8 mouse cellular contexts compared by ENCODE assay signal in the genomic region with DNA sequence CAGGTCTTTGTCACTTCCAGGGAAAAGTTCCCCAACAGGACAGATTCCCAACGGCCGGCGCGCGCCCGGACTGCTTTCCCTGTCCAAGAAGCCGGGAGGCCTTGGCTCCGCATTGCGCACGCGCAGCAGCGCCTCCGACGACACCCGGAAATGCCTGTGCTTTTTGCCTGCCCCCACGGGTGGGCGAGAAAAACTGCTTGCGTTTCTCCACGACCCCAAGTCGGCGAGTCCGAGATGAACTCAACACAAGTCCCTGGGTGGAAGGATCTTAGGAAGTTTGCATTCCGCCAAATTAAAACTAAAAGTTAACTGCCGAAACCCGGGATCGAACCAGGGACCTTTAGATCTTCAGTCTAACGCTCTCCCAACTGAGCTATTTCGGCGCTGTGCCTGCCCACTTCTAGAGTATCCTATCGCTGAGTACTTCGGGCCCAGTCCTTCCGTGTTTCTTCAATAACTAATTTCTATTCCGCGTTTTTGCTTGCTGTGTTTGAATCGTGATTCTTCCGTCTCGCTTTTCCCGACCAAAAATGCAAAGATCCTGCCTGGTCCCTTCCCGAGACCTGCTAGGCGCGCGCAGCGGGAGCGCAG. TPM values are rescaled to one million over a fixed set of nuclear protein-coding genes. Genes with fewer than 3 reads are reported as not detected.
DNase-seq lines count a peak whose midpoint lies in the region; ATAC-seq and TF ChIP-seq lines count a peak whose summit lies in the region.

No protein-coding gene starts in this region.

- TF ChIP-seq POLR2A in cortical plate, adult 2 months (IDR thresholded peaks at IDR 0.05; ENCODE audit: extremely low read depth, insufficient read depth, low read length), result 0 out of 2 replicates have a peak, but pooled peaks have one; percentile 39

- H3K4me1 ChIP-seq in cortical plate, adult 2 months (ENCODE audit: control insufficient read depth, insufficient read depth, low read length), result no peaks in the 10 kb centered on the region

- H3K4me3 ChIP-seq in cortical plate, adult 2 months (ENCODE audit: insufficient read depth, low read length), result peak overlapping the region; percentile 81

- peak; percentile 79 for ATAC-seq in activated CD4-positive, CD25-positive, alpha-beta regulatory T cell, adult 4 months
- ATAC-seq in megakaryocyte progenitor cell, adult 5-6 weeks (replicated peaks; ENCODE audit: poor library complexity), result peak; percentile 71

- DNase-seq in gastrocnemius, postnatal 10 days, result peak; percentile 97
- peak; percentile 92 for DNase-seq in induced T-regulatory cell, adult 2 months (ENCODE audit: low read depth)
- peak; percentile 70 to 91 for DNase-seq in left cerebral cortex, adult 9 months (ENCODE audit: low spot score in 2 of 2)
- peak; percentile 89 for DNase-seq in right cerebral cortex, postnatal 14 days
- peak; percentile 90 to 92 for DNase-seq in urinary bladder, postnatal 36 days (ENCODE audit: low spot score in 2 of 2)

- H3K27ac ChIP-seq in cortical plate, adult 2 months (ENCODE audit: insufficient read depth, low read length), result no peak overlapping the region

- TF ChIP-seq CTCF in cortical plate, adult 2 months (IDR thresholded peaks at IDR 0.05; ENCODE audit: extremely low read depth, insufficient read depth, low read length), result no peak

RNA-seq across cellular contexts. Expression of a gene that starts 37.3 kb away (rescaled TPM):
- under 1 TPM in 1 of 2 experiments, not detected in 1; 0.32 TPM for polyA plus RNA-seq in activated CD4-positive, CD25-positive, alpha-beta regulatory T cell, adult 4 months (2017; shearing (Covaris generic))
- polyA plus RNA-seq in cortical plate, adult 2 months (2012; rRNA removed), result 0.63 and 0.72 TPM in 2 replicates
- 1 to 10 TPM; 1.3 to 2.0 TPM for total RNA-seq in gastrocnemius, postnatal 10 days (2021)
- total RNA-seq in megakaryocyte progenitor cell, adult 5-6 weeks (2015), result 0.10 TPM in 1 of 2 replicates, not detected in the other
- total RNA-seq in megakaryocyte progenitor cell, adult 5-6 weeks (2017), result 0.10 TPM in 1 of 2 replicates, not detected in the other

RNA-seq across cellular contexts. Expression of a gene that starts 43.2 kb away (rescaled TPM):
- 10 to 100 TPM; 25.7 to 33.6 TPM for polyA plus RNA-seq in activated CD4-positive, CD25-positive, alpha-beta regulatory T cell, adult 4 months (2017; shearing (Covaris generic))
- polyA plus RNA-seq in cortical plate, adult 2 months (2012; rRNA removed), result 7.9 and 8.3 TPM in 2 replicates
- 10 to 100 TPM in 1 of 2 experiments, 1 to 10 TPM in 1; 9.7 to 12.6 TPM for total RNA-seq in gastrocnemius, postnatal 10 days (2021)
- 22.9 and 23.3 TPM in 2 replicates for total RNA-seq in megakaryocyte progenitor cell, adult 5-6 weeks (2015)
- 20.2 TPM in 2 replicates for total RNA-seq in megakaryocyte progenitor cell, adult 5-6 weeks (2017)

RNA-seq across cellular contexts. Expression of a gene that starts 47.6 kb away (rescaled TPM):
- 1 to 10 TPM; 7.6 to 8.8 TPM for polyA plus RNA-seq in activated CD4-positive, CD25-positive, alpha-beta regulatory T cell, adult 4 months (2017; shearing (Covaris generic))
- polyA plus RNA-seq in cortical plate, adult 2 months (2012; rRNA removed), result 29.7 and 33.0 TPM in 2 replicates
- total RNA-seq in gastrocnemius, postnatal 10 days (2021), result 10 to 100 TPM; 33.2 TPM
- total RNA-seq in megakaryocyte progenitor cell, adult 5-6 weeks (2015), result 15.5 and 16.2 TPM in 2 replicates
- 12.2 and 14.1 TPM in 2 replicates for total RNA-seq in megakaryocyte progenitor cell, adult 5-6 weeks (2017)
